Mouse (Mus musculus): ENCODE data around the gene Pdss2. TPM values are rescaled to one million over a fixed set of nuclear protein-coding genes. Genes with fewer than 3 reads are reported as not detected.

Pdss2 gene
- polyA plus RNA-seq, 1 experiment, result 13.1 TPM

DNA sequence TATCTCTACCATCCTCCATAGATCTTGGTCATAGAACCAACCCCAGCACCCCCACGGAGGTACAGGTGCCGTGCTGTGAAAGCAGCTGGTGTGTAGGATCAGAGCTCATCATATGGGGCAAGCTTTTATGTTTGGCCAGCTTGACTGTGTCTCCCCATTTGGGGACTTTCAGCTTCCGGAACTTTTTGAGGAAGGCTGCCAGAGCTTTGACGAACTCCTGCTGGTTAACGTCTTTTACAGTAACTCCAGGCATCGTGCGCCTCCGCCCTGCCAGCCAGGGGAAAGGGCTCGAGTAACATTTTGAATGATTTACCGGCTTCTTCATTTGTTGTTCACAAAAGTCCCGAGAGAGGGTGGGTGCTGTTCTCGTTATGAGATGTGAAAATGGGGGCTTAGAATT is 152.4 kb downstream of the Pdss2 start:
- H3K9me3 ChIP-seq (replicated peaks; ENCODE audit: control insufficient read depth, insufficient read depth, low read length, poor library complexity, severe bottlenecking), result no peaks in the 10 kb centered on the region
- no peaks in the 10 kb centered on the region for H3K4me1 ChIP-seq (ENCODE audit: control insufficient read depth, insufficient read depth, low read length)
- no peak overlapping the region for H3K27ac ChIP-seq (ENCODE audit: insufficient read depth, low read length)
- no peak overlapping the region for H3K9ac ChIP-seq (ENCODE audit: low read depth, poor library complexity, severe bottlenecking)
- H3K27me3 ChIP-seq (ENCODE audit: control insufficient read depth, insufficient read depth, low read length, poor library complexity, severe bottlenecking), result no peaks in the 10 kb centered on the region
- TF ChIP-seq EP300 (IDR thresholded peaks at IDR 0.05; ENCODE audit: insufficient read depth, low read depth, low read length) (no peak), POLR2A (IDR thresholded peaks at IDR 0.05; ENCODE audit: insufficient read depth, low read length) (no peak), CTCF (IDR thresholded peaks at IDR 0.05; ENCODE audit: low read depth, low read length) (no peak)
- no peaks in the 10 kb centered on the region for H3K36me3 ChIP-seq (ENCODE audit: control insufficient read depth, insufficient read depth, low read length, poor library complexity, severe bottlenecking)
- no peak overlapping the region for H3K4me3 ChIP-seq (ENCODE audit: low read depth, low read length)

DNA sequence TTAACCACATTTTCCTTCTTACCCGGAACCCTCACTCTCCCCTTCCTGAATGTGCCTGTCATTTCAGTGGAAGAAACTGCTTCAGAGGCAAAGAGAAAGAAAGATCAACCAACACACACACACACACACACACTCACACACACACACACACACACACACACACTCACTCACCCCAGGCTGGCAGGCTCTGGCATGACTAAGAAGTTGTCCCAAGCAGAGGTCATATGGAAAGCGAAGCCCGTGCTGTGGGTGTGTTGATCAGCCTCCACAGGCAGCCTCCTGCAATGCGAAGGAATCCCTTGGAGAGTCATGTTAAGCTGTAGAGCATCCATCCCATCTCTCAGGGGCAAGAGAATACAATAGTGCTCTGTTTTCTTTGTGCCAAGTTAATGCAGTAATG is 154.0 kb downstream of the Pdss2 start:
- Histone ChIP-seq H3K36me3 (ENCODE audit: control insufficient read depth, insufficient read depth, low read length, poor library complexity, severe bottlenecking) (no peaks in the 10 kb centered on the region), H3K9ac (ENCODE audit: low read depth, poor library complexity, severe bottlenecking) (no peak overlapping the region), H3K4me1 (ENCODE audit: control insufficient read depth, insufficient read depth, low read length) (no peaks in the 10 kb centered on the region), H3K27me3 (ENCODE audit: control insufficient read depth, insufficient read depth, low read length, poor library complexity, severe bottlenecking) (no peaks in the 10 kb centered on the region), H3K4me3 (ENCODE audit: low read depth, low read length) (no peak overlapping the region), H3K9me3 (replicated peaks; ENCODE audit: control insufficient read depth, insufficient read depth, low read length, poor library complexity, severe bottlenecking) (no peaks in the 10 kb centered on the region), H3K27ac (ENCODE audit: insufficient read depth, low read length) (no peak overlapping the region)
- TF ChIP-seq CTCF (IDR thresholded peaks at IDR 0.05; ENCODE audit: low read depth, low read length), result no peak
- no peak for TF ChIP-seq EP300 (IDR thresholded peaks at IDR 0.05; ENCODE audit: insufficient read depth, low read depth, low read length)
- no peak for TF ChIP-seq POLR2A (IDR thresholded peaks at IDR 0.05; ENCODE audit: insufficient read depth, low read length)

DNA sequence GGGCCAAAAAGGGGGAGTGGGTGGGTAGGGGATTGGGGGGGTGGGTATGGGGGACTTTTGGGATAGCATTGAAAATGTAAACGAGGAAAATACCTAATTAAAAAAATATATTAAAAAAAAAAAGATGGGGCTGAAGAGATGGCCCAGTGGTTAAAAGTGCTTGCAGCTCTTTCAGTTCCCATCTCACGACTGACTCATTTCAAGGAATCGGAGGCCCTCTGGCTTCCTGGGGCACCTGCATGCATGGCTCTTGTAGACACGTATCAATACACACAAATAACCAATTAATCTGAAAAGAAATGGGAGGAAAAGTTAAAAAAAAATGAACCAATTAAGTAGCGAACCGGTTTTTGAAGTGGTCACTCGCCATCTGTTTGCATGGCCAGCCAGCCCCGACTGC is 155.5 kb downstream of the Pdss2 start:
- H3K9ac ChIP-seq (ENCODE audit: low read depth, poor library complexity, severe bottlenecking), result no peak overlapping the region
- H3K4me1 ChIP-seq (ENCODE audit: control insufficient read depth, insufficient read depth, low read length), result no peaks in the 10 kb centered on the region
- no peaks in the 10 kb centered on the region for H3K9me3 ChIP-seq (replicated peaks; ENCODE audit: control insufficient read depth, insufficient read depth, low read length, poor library complexity, severe bottlenecking)
- H3K27ac ChIP-seq (ENCODE audit: insufficient read depth, low read length), result no peak overlapping the region
- H3K4me3 ChIP-seq (ENCODE audit: low read depth, low read length), result no peak overlapping the region
- no peaks in the 10 kb centered on the region for H3K36me3 ChIP-seq (ENCODE audit: control insufficient read depth, insufficient read depth, low read length, poor library complexity, severe bottlenecking)
- no peaks in the 10 kb centered on the region for H3K27me3 ChIP-seq (ENCODE audit: control insufficient read depth, insufficient read depth, low read length, poor library complexity, severe bottlenecking)
- TF ChIP-seq CTCF (IDR thresholded peaks at IDR 0.05; ENCODE audit: low read depth, low read length) (no peak), EP300 (IDR thresholded peaks at IDR 0.05; ENCODE audit: insufficient read depth, low read depth, low read length) (no peak), POLR2A (IDR thresholded peaks at IDR 0.05; ENCODE audit: insufficient read depth, low read length) (no peak)

DNA sequence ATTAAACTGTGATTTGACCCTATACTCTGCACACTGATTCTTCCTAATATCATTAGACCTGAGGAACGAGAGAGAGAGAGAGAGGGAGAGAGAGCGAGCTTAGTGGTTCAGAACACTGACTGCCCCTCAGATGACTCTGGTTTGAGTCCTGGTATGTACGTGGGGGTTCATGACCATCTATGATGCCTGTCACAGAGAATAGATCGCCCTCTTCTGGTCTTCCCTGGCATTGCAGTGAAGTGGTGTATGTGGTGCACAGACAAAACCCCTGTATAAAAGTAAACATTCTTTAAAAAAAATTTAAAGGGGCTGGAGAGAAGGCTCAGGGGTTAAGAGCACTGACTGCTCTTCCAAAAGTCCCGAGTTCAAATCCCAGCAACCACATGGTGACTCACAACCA is 157.0 kb downstream of the Pdss2 start:
- Histone ChIP-seq H3K9me3 (replicated peaks; ENCODE audit: control insufficient read depth, insufficient read depth, low read length, poor library complexity, severe bottlenecking) (no peaks in the 10 kb centered on the region), H3K36me3 (ENCODE audit: control insufficient read depth, insufficient read depth, low read length, poor library complexity, severe bottlenecking) (no peaks in the 10 kb centered on the region), H3K4me3 (ENCODE audit: low read depth, low read length) (no peak overlapping the region), H3K9ac (ENCODE audit: low read depth, poor library complexity, severe bottlenecking) (no peak overlapping the region), H3K4me1 (ENCODE audit: control insufficient read depth, insufficient read depth, low read length) (no peaks in the 10 kb centered on the region), H3K27ac (ENCODE audit: insufficient read depth, low read length) (no peak overlapping the region), H3K27me3 (ENCODE audit: control insufficient read depth, insufficient read depth, low read length, poor library complexity, severe bottlenecking) (no peaks in the 10 kb centered on the region)
- TF ChIP-seq CTCF (IDR thresholded peaks at IDR 0.05; ENCODE audit: low read depth, low read length), result peak; percentile 44
- TF ChIP-seq EP300 (IDR thresholded peaks at IDR 0.05; ENCODE audit: insufficient read depth, low read depth, low read length), result no peak

DNA sequence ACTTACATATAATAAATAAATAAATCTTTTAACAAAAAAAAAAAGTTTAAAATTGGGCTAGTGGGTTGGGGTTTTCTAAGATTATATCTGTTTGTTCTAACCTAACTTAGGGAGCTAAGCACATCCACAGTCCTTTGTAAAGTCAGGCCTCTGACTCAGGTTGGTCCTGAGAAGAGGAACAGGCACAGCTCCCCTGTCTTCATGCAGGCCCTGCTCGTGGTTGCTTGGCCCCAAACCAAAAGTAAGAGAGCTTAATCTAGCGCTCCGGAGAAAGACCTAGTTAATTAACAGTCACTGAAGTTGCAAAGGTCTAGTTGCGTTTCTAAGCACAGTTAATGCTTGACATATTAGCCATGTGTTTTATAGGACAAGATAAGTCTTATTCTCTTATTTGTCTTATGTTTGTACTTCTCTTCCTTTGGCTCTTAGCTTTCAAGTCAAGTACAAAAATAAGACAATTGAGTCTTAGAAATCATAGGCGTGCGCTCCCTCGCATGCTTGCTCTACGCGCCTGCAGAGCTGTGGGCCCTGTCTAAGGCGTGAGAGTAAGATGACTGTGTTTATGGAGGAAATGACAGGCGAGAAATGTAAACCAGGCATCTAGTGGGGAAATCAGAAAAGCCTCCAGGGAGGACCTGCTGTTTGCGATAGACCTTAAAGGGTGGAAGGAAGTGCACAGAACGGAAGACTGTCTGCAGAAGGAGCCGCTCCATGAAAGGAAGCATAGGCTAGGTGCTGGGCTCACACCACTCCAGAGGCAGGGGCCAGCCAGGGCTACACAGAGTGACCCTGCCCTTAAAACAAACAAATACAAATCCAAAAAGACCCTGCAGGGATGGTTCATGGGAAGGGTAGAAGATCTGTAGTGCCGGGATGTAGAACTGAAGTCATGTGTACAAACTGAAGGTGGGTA is 157.7 kb downstream of the Pdss2 start:
- no peaks in the 10 kb centered on the region for H3K27me3 ChIP-seq (ENCODE audit: control insufficient read depth, insufficient read depth, low read length, poor library complexity, severe bottlenecking)
- H3K9me3 ChIP-seq (replicated peaks; ENCODE audit: control insufficient read depth, insufficient read depth, low read length, poor library complexity, severe bottlenecking), result no peaks in the 10 kb centered on the region
- no peak overlapping the region for H3K27ac ChIP-seq (ENCODE audit: insufficient read depth, low read length)
- no peak for TF ChIP-seq CTCF (IDR thresholded peaks at IDR 0.05; ENCODE audit: low read depth, low read length)
- no peak overlapping the region for H3K9ac ChIP-seq (ENCODE audit: low read depth, poor library complexity, severe bottlenecking)
- no peak overlapping the region for H3K4me3 ChIP-seq (ENCODE audit: low read depth, low read length)
- no peaks in the 10 kb centered on the region for H3K36me3 ChIP-seq (ENCODE audit: control insufficient read depth, insufficient read depth, low read length, poor library complexity, severe bottlenecking)
- H3K4me1 ChIP-seq (ENCODE audit: control insufficient read depth, insufficient read depth, low read length), result no peaks in the 10 kb centered on the region

DNA sequence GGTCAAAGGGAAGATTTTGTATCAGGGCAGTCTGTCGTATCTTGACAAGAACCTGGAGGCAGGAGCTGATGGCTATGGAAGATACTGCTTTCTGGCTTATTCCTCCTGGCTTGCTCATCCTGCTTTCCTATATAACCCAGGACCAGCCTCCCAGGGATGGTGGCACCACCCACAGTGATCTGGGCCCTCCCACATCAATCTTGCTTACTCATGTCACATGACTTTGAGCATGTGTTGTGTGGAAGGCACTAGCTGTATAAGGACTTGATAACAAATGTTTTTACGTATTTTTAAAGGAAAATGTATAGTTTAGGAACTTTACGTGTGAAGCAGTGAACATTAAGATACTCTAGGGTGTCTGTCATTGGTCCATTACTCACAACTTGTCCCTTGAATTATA is 161.4 kb downstream of the Pdss2 start:
- Histone ChIP-seq H3K4me1 (ENCODE audit: control insufficient read depth, insufficient read depth, low read length) (no peaks in the 10 kb centered on the region), H3K27me3 (ENCODE audit: control insufficient read depth, insufficient read depth, low read length, poor library complexity, severe bottlenecking) (no peaks in the 10 kb centered on the region), H3K36me3 (ENCODE audit: control insufficient read depth, insufficient read depth, low read length, poor library complexity, severe bottlenecking) (no peaks in the 10 kb centered on the region), H3K9ac (ENCODE audit: low read depth, poor library complexity, severe bottlenecking) (no peak overlapping the region), H3K27ac (ENCODE audit: insufficient read depth, low read length) (no peak overlapping the region), H3K9me3 (replicated peaks; ENCODE audit: control insufficient read depth, insufficient read depth, low read length, poor library complexity, severe bottlenecking) (no peaks in the 10 kb centered on the region), H3K4me3 (ENCODE audit: low read depth, low read length) (no peak overlapping the region)
- no peak for TF ChIP-seq CTCF (IDR thresholded peaks at IDR 0.05; ENCODE audit: low read depth, low read length)
- no peak for TF ChIP-seq POLR2A (IDR thresholded peaks at IDR 0.05; ENCODE audit: insufficient read depth, low read length)
